Mouse (Mus musculus): ENCODE measurements around the gene Gm37240. TPM values are rescaled to one million over a fixed set of nuclear protein-coding genes. Genes with fewer than 3 reads are reported as not detected.

The Gm37240 gene
- total RNA-seq, 1 experiment from 2014 or later = 0.93 TPM

DNA sequence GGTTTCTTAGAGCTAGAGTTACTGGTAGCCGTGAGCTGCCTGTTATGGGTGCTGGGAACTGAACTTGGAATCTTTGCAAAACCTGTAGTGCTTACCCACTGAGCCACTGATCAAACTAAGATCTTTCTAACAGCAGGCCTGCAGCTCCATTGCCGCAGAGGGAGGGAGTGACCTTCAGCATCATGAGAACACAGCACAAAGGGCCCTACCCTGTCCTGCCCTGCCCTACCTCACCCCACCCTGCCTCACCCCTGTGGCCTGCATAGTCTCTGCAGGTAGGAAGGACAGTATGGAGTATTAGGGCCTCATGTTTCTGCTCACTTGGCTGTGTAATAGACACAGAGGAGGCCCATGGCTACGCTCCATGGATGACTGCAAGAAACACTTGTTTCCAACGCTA lies 1248.5 kb downstream of the Gm37240 start:
- no peak for ATAC-seq (ENCODE audit: extremely low read depth, insufficient number of reproducible peaks, low FRiP score, poor library complexity, severe bottlenecking)

DNA sequence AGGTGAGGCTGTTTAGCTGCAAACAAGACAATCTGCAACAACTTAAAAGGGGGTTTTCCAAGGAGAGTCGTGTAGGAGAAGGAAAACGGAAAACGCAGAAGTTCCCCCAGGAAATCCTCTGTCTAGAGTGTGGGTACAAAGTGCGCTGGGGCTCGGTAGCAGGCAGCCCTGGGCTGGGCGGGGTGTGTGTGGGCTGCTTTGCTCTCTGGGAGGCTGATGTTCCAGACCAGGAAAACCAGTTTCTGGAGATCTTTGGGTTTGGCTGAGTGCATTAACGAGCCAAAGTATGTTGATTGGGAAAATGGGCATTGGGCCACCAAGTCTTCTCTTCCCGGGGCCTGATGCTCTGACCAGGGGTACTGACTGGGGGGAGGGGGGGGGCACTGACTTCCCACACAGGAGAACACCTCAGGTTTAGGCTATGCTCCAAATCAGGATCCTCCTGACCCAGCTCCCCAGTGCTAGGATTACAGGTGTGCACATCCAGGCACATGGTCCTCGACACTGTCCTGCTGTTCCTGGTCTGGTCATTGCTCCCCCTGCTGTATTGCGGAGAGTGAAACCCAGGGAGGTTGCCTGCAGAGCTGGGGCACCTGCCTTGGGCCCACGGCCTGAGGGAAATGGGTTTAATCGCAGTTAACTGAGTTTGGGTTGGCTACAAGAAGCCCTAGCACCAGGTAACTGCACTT lies 1249.3 kb downstream of the Gm37240 start:
- no peak for ATAC-seq (ENCODE audit: extremely low read depth, insufficient number of reproducible peaks, low FRiP score, poor library complexity, severe bottlenecking)

DNA sequence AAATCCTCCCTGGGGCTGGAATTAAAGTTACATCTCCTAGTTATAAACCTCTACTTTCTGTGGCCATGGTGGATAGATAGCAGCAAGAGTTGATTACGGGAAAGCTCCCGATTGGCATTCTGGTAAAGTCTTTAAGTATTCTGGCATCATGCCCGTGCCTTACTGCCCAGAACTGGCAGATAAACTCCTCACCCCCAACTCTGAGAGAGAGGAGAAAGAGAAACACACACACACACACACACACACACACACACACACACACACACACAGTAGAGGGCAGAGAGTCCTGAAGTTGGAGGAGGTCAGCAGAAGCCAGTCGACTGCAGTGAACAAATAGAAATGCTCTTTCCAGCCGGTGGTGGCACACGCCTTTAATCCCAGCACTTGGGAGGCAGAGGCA lies 1250.2 kb downstream of the Gm37240 start:
- no peak for ATAC-seq (ENCODE audit: extremely low read depth, insufficient number of reproducible peaks, low FRiP score, poor library complexity, severe bottlenecking)

DNA sequence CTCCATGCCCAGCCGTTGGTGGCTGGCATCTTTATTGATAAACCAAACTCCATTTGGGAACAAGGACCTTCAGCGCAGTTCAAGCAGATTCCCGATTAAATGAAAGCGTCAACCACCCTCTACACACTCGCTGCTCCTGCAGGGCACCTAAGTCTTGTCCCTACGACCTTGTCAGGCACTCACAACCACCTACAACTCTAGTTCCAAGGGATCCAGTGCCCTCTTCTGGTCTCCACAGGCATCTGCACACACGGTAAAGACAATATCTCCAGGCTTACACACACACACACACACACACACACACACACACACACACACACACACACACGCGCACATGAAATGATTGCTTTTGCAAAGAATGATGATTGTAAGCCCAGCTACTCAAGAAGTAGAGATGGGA lies 1255.7 kb downstream of the Gm37240 start:
- no peak for ATAC-seq (ENCODE audit: extremely low read depth, insufficient number of reproducible peaks, low FRiP score, poor library complexity, severe bottlenecking)

DNA sequence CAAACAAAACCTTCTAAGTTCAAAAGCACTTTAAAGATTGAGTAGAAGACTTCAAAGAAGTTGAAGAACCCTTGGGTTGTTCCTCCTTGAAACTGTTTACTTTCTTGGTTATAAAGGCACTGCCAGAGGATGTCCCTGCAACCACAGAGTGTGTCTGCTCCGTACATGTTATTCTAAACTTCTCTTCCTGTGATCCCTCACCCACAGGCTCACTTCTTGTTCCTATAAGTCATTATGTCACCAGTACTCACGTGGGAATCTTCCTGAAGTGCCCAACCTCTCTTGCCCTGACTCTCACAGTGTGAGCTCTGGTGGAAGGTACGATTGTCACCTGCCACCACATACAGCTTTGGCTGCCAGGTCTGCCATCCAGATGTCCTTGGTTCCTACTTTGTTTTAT lies 1265.3 kb downstream of the Gm37240 start:
- no peak for ATAC-seq (ENCODE audit: extremely low read depth, insufficient number of reproducible peaks, low FRiP score, poor library complexity, severe bottlenecking)

DNA sequence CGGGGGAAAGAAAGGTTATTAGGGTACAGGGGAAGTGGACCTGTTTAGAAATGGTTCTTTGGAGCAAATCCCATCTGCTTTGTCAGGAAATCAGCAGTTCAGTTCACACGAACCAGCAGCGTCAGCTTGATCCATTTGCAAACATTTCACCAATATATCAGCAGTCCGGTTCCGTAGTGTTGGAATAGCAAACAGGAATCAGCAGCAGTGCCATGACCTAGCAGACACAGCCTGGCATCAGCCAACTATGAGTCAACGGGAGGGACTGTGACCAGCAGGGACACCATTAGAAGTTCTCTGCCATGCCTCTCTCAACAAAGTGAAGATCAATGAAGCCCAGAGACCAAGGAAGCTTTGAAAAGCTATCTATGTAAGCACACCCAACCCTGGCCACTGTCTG lies 1267.6 kb downstream of the Gm37240 start:
- ATAC-seq (ENCODE audit: extremely low read depth, insufficient number of reproducible peaks, low FRiP score, poor library complexity, severe bottlenecking) = no peak

DNA sequence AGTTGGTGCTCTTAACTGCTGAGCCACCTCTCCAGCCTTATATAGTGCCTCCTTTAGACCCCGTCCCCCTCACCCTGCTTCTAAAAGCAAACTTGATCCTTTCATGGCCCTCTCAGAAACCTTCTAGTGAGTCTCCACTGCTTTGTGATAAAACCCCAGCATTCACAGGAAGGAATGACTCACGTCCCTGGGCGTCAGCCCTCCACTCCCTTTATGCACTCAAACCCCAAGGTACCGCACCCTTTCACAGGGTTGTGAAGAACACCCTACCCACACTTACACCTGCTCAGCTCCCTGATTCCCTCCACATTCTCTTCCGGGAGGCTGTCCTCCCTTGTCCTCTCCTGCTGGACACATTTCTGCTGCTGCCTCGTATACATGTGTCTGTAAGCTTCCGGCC lies 1268.3 kb downstream of the Gm37240 start:
- no peak for ATAC-seq (ENCODE audit: extremely low read depth, insufficient number of reproducible peaks, low FRiP score, poor library complexity, severe bottlenecking)

DNA sequence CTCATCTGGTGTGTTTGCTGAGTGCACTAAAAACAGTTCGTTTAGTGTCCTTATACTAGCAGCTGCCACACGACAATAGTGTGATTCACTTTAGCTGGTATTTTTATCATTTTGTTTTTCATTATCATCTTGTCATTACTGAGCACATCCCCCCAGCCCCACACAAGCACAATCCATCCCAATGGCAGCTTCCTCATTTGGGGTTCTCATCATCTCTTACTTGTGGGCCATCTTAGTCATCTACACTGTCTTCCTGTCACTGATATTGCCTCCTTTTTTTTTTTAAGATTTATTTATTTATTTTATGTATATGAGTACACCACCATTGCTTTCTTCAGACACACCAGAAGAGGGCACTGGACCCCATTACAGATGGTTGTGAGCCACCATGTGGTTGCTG lies 1268.7 kb downstream of the Gm37240 start:
- no peak for ATAC-seq (ENCODE audit: extremely low read depth, insufficient number of reproducible peaks, low FRiP score, poor library complexity, severe bottlenecking)

DNA sequence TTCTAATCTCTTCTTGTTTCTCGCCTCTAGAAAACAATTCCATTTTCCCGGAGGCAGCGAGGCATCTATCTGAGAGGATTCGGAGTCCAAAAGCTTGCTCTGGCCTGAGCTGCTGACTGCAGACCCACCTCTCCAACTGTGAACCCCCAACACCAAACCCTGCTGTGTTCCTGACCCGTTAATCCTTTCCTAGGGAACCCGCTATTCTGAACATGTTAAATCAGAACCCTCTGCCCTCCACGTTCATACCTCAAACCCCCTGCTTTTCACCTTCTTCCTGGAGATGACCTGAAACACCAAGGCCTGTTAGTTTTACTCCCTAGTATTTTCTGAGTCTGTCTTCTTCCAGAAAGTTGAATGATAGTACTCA lies 1271.5 kb downstream of the Gm37240 start:
- no peak for ATAC-seq (ENCODE audit: extremely low read depth, insufficient number of reproducible peaks, low FRiP score, poor library complexity, severe bottlenecking)

DNA sequence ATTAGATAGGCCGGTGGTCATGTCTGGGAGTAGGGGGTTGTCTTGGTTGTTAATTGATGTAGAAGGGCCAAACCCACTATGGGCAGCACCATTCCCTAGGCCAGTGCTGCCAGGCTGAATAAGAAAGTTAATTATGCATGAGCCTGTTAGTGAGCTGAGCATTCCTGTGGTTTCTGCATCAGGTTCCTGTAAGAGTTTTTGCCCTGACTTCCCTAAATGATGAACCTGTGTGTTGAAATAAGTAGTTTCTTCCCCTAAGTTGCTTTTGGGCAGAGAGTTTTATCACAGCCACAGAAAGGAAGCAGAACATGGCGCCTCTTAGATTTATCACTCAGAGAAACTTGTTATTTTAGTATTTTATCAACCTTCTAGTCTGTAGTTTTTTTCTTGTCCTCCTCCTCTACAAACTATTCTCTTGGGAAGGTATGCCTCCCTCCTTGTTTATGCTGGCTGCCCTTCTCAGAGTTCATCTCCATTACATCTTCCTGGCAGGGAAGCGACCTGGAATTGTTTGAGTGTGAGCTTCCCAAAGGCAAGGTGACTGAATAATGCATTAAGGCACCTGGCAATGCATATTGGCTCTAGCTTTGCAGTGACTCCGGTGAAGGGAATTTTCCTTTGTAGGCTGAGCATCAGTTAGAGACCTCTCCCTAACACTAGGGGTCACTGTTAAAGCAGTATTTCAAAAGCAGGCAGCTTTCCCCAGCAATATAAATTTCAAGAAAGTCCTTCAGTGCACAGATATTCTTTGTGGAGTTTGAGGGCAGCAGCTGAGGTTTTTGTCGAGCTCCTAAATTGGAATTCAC lies 1272.1 kb downstream of the Gm37240 start:
- peak; percentile 81 for ATAC-seq (ENCODE audit: extremely low read depth, insufficient number of reproducible peaks, low FRiP score, poor library complexity, severe bottlenecking)

DNA sequence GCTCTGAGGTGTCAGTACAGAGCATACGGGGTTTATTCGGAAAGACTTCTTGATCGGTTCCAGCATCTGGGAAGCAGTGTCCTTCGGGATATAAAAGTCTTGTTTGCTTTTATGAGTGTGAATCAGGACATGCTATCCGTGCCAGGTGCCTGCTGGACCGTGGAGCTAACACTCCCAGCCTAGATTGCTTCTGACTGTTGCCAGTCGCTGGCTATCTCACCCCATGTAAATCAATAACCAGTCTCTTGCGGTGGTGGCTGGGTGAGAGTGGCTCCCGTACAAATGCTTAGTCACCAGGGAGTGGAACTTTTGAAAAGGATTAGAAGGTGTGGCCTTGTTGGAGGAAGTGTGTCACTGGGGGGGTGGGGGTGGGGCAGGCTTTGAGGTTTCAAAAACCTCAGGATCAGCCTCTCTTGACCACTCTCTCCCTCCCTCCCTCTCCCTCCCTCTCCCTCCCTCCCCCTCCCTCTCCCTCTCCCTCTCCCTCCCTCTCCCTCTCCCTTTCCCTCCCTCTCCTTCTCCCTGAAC lies 1277.1 kb downstream of the Gm37240 start:
- ATAC-seq (ENCODE audit: extremely low read depth, insufficient number of reproducible peaks, low FRiP score, poor library complexity, severe bottlenecking) = no peak

DNA sequence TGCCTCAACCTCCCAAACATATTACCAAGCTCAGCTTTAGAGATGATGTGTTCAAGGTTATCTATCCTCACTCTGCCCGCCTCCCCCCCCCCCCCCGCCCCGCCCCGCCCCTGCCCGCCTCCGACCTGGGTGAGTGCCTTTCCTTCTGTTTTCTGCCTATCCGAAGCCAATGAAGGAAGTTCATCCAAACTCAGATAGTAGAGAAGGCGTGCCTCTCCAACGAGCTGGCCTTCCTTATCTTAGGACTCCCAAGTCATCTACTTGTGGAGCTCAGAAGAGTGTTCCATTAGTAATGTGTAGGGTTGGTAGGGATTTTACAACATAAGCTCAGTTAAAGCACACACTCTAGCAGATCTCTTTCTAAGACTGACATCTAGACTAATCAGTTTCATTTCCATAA lies 1284.1 kb downstream of the Gm37240 start:
- ATAC-seq (ENCODE audit: extremely low read depth, insufficient number of reproducible peaks, low FRiP score, poor library complexity, severe bottlenecking) = no peak

DNA sequence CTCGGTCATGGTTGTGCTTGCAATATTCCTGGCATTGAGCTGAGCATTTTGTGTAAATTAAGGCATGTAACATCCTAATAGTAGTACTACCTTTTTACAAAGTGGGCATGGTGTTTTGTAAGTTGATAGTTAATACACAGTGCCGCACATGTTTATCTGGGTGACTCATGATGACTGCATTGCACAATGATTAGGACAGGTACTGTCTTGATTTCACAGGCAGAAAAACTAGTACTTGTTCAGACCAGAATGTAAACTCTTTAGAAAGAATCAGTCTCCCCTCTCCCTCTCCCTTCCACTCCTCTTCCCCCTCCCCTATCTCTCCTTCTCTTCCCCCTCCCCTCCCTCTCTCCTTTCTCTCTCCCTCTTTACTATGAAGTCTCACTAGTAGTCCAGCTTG lies 1284.6 kb downstream of the Gm37240 start:
- no peak for ATAC-seq (ENCODE audit: extremely low read depth, insufficient number of reproducible peaks, low FRiP score, poor library complexity, severe bottlenecking)

DNA sequence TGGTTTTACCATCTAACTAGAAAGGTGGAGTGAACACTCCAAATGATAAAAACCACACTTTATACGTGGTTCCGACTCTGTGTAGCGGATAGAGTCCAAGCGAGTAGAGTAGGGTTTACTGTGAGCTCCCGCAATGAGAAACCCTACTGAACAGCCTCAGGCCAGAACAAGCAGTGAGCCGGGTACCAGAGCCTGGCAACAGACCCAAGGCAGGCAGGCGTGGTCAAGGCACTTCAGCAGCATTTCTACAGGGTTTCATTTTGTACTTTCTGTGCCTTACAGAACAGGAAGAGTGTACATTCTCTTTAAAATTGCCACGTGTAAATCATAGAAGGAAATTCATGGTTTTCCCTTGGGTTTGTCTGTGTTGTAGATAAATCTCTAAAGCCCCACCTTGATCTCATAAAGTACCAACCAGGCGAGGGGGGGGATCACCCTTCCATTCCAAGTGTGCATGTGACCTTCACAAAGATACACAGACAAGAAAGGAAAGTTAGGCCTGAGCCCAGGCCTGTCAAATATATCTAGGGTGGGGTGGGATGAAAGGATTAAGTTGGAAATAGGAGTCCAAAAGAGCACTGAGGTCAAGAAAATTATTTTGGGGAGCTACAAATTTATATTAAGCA lies 1285.3 kb downstream of the Gm37240 start:
- no peak for ATAC-seq (ENCODE audit: extremely low read depth, insufficient number of reproducible peaks, low FRiP score, poor library complexity, severe bottlenecking)

DNA sequence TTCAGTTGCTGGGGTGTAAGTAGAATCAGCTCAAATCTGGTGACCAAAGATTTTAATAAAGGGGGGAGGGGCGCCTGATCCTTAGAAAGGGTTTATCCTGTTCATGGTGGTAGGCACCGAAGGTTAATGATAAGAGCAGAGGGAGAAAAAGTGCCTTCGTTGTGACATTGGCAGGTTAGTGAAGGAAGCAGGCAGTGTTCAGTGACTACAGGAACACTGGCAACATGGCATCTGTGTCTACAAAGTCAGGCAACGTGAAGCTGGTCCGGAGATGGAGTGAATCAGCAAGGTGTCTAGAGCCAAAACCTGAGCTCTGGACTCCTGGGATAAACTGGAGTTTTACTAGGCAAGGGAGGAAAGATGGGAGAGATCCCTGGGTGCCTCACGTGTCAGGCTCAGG lies 1288.6 kb downstream of the Gm37240 start:
- no peak for ATAC-seq (ENCODE audit: extremely low read depth, insufficient number of reproducible peaks, low FRiP score, poor library complexity, severe bottlenecking)

DNA sequence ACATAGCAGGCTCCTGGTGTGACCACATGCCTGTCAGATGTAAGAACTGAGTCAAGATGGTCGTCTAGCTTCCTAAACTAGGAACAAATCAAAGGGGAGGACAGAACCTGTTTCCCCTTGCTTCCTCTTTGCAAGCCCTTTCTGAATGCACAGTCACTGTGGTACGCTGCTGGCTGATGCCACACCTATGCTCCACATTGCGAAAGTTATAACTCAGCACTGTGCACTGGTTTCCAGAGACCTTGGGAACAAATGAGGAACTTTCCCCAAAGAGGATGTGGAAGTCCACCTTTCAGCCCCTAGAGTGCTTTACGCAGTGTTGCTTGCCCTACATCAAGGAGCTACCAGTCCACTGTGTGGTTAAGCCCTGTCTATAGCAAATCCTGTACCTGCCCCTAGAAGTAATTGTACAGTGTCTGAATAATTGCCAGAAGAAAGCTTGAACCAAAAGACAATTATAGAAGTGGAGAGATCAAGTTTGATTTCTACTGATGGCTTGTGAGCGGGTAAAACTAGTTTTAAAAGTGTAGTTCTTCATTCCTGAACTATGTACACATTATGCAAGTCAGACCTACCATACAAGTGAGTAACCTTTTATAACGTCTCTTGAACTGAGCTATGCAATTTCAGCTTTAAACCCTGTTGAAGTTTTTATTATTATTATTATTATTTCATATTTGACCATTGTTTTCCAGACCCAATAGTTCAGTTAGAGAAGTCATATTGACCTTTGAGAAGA lies 1289.2 kb downstream of the Gm37240 start:
- peak; percentile 98 for ATAC-seq (ENCODE audit: extremely low read depth, insufficient number of reproducible peaks, low FRiP score, poor library complexity, severe bottlenecking)

DNA sequence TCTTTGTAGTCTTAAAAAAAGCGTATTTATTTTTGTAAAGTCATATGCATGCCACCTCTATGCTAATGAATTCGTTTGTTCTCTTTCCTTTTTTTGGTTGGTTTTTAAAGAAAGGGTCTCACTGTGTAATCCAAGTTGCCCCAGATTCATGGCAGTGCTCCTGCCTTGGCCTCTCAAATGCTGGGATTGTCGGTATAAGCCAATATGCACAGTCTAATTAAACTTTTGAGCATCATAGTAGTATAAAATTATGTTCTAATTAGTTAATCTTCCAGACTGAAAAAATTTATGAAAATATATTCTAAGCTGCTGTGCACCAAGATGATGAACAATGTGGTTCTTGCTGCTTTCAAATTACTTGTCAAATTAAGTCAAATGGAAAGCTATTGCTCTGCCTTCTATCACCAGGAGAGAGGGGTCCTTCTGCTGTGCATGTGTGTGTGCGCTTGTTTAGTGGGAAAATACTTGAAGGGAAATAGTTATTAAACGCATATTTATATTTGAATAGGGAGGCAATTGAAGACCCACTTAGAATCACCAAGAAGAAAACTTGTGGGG lies 1291.6 kb downstream of the Gm37240 start:
- ATAC-seq (ENCODE audit: extremely low read depth, insufficient number of reproducible peaks, low FRiP score, poor library complexity, severe bottlenecking) = no peak

DNA sequence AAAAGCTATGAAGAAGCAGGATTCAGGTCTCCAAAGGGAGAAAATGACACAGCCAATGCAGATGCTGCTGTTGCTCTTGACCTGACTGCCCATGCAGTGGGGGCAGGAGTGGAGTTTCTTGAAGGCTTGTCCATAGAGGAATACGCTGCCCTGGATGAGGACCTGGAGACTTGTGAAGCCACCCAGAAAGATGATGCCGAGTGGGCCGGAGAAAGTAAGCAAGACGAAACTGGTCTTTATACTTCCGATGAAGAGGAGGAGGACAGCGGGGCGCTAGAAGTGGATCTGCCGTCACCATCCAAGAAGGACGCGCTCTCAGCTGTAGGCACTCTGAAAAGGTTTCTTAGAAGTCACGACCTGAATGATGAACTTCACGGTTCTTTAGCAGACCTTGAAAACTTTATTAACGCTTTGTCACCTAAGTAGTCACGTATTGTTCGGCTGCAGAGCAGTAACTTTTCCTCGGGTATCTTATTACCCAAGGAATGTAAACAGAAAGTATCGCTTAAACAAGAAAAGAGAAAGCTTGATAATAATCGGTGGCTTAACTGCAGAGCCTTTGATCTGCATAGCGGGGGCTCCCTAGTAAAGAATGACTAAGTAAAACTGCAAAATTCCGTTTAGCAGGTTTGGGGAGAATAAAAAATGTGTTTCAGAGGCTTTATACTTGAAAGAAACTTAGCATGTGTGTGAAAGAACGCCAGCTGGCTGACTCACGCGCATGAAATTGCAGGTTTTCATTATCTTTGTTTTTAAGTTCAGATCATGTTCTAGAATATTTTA lies 1292.2 kb downstream of the Gm37240 start:
- no peak for ATAC-seq (ENCODE audit: extremely low read depth, insufficient number of reproducible peaks, low FRiP score, poor library complexity, severe bottlenecking)

Measured in neutrophil, adult 5-6 weeks (primary cell).